Mouse (Mus musculus) erythroid progenitor cell, adult 5-6 weeks (primary cell): Measurements from ENCODE around the gene Stambpl1. TPM values are rescaled to one million over a fixed set of nuclear protein-coding genes. Genes with fewer than 3 reads are reported as not detected.
A peak's percentile ranks its signal among the peaks of the same experiment; 100 is the strongest.

Source experiments
- ATAC-seq: replicated peaks from 2 replicates; pipeline ENCODE4 v1.8.0; 2016; ENCODE audit warnings: moderate number of reproducible peaks, mild to moderate bottlenecking, moderate TSS enrichment, inconsistent platforms; ENCODE audit not compliant: poor library complexity, low FRiP score, severe bottlenecking
- total RNA-seq, 2 experiments: library from RNA; stranded (forward) in 1 of 2; stranded (reverse) in 1 of 2; fragments of 150-400 nt in 1 of 2; fragments of 186-747, 209-891 nt in 1 of 2; gene quantifications; 2 replicates each; pipeline versions ENCODE4 v1.2.3 to v1.2.4; 2015 to 2017; ENCODE audit warnings: low replicate concordance in 2 of 2

Gene Stambpl1
- 9.2 and 21.3 TPM in 2 replicates for total RNA-seq (2015; ENCODE audit: low replicate concordance)
- 2.7 and 7.8 TPM in 2 replicates for total RNA-seq (2017; ENCODE audit: low replicate concordance)

DNA sequence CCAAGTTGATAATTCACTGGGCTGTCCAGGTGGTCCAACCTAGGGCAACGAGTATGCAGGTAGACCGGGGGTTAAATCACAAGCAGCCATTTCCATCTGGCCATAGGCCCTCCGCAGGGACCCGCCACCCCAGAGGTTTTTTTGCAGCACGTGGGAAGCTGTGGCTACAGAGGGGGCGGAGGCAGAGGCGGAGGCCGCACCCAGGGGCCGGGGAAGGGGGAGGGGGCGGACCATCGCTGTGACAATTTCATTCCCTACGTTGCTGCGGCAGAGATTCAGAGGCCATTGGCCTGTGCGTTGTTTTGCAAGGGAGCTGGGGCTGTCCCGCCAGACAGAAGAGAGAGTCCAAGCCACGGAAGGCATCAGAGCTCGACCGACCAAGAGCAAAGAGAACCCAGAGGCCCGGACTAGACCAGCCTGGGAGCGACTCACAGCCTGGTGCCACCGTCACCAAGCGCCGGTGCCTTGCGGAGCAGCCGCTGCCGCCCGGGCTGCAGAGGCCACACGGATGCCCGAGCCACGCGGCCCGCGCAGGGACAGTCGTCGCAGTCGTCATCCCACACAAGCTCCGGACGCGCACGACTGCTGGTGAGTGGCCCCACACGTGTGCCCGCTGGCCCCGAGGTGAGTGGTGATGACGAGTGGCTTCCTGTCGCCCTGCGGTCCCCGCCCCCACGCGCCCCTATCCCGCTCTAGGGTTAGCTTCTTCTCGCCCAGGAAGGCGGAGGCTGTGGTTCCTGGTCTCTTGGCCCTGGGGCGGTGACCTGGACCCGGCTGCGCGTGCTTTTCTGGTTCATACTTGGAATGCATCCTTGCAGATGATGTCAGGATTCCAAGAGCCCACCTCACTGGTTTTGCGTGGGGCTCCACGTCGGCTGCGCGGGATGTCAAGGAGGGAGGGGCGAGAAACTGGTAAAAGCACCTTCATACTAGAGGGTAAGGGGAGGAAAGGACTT, at the start of gene Stambpl1:
Gene Stambpl1, plus strand, starts transcription at position 222 of the 956 bp plus-strand sequence.
- peak; percentile 19; the same call in 1 of the 2 replicates for ATAC-seq

DNA sequence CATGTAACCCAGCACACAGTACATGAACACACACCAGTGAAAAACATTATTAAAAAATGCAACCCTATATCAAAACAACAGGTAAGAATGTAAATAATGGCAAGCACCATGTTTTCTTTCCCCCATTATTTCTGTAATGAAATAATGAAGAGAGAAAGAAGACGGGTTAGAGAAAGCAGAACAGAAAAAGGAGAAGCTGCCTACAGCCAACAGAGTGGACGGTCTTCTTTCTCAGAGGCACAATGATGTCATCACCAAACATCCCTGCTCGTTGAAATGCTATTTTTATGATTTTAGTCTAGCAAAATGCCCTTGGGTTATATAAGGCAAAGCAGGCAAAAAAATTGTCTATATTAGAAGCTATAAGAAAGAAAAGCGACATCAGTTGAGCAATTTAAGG, 43.6 kb upstream of the Stambpl1 start:
- no peak for ATAC-seq

DNA sequence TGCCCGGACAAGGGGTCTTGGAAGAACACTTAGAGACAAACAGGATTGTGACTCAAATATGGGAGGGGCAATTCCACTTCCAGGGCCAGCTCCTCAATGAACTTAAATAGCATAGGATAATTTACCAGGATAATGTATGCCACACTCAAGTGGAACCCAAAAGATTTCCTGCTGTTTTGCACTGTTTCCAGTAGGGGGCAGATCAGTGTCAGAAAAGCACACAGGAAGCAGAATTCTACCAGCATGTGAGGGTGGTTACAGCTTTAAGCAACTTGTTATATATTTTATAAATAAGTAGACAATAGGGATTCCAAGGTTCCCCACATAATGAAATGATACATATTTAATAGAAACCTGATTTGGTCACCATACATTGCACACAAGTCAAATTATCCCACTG, 40.1 kb upstream of the Stambpl1 start:
- no peak for ATAC-seq

DNA sequence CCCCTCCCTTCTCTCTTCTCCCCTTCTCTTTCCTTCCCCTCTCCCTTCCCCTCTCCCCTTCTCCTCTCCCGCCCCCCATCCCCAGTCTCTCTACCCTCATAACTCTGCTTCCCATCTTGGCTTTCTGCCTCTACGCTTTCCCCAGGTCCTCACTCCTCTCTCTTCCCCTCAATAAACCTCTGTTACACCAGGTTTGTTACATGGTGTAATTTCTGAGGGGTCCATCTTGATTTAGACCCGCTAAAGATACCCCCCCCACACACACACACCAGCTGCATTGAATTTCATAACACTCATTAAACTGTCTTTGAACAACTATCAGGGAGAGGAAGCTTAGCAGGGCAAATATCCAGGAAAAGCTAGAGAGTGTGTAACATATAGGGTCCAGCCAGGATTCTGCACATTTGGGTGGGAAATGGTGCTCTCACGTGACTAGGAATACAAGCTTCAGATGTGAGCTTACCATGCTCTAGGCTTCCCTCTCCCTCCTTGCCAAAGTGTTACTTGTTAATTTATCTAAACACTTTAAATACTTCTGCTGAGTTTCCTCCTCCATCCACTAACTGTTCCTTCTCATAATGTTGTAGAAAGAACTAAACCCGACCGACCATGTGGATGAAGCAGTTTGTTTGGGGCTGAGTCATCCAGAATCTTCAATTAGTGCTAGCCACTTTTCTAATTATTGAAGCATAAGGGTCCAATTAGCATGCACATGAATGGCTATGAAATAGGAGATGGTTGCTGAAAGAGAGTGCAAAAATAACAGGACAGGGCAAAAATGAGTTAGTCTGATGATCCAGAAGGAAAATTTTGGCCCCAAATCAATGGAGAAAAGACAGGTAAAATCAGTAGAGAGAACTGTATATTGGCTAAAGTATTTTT, 38.5 kb upstream of the Stambpl1 start:
- no peak for ATAC-seq

DNA sequence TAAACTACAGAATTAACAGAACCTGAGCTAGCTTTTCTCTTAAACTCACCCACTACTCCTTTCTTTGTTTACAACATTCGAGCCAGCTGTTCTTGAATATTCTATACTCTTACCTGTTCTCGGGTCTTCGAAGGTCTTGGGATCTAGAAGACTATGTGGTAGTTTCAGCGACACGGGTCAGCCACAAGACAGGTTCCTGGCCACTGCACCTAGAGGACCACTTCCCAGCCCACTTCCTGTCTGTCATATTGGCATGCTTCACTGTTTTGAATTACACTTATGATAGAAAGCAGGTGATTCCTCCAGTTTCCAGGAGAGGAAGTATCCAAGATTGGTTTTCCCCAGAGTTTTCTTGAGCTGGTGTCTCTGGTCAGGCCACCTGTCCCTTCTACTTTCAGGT, 29.3 kb upstream of the Stambpl1 start:
- no peak for ATAC-seq

DNA sequence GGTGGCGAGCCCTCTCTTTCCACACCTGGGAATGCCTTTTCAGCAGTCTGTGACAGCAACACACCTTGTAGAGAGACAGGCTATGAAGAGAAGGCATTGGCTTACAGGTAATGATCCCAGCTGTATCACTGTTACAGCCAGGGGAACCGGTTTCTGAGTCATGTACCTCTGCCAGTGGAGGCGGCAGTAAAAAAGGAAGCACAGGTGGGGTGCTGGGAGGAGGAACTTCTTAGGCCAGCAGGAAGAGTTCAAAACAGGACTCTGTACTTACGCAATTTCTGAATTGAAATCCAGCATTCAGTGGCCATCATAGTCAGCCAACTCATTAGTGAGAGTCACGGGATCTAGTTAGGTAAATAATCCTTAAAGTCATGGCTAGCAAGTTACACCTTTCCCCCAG, 26.1 kb upstream of the Stambpl1 start, which contains the start of gene Ankrd22:
Gene Ankrd22, minus strand, starts transcription at position 163 of the 400 bp plus-strand sequence.
- no peak for ATAC-seq

DNA sequence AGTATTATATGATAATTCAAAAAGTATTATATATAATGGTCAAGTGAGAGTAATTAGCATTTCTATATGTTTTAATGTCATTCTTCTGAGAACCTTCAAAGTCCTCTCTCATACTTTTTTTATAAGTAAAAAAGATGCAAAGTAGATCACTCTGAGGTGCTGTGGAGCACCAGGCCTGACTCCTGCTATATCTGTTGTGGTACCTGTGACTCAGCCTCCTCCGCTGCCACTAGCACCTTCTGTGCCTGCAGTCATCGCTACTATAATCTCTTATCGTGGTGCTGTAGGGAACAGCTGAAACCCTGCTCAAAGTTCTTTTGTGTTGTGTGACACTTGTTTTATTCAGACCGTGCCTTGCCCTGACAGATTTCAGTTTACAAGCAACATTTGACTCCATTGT, 25.6 kb upstream of the Stambpl1 start:
- no peak for ATAC-seq

DNA sequence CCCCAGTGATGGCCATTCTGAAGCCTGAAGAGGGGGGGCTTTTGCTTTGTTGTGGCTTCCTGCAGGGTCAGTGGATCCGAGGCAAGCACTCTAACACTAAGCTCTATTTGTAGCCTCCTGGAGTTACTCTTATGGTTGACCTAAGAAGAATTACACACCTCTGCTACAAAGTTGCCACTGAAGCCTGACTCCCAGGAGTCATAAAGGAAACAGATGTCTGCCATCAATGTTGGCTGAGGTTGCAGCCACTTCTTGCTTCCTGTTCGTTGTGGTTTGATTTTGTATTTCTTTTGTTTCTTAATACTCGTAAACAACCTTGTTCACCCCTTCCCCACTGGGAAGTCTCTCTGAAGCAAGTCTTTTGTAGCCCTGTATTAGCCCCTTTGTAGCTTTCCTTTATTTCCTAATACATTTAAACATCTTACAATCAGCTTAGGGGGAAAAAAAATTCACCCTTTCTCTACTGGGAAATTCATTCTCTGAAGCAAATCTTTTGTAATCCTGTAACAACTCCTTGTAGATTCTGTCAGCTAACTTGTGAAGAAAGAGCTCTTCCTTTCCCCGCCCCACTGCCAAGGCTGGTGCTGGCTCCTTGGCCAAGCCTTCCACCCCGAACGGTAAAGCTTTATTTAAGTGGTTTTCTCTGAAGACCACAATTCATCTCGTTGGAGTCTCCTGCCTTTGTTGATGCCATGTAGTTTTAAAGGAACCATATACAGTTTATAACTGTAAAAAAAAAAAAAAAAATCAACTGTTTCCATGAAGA, 23.9 kb upstream of the Stambpl1 start:
- ATAC-seq, result no peak

DNA sequence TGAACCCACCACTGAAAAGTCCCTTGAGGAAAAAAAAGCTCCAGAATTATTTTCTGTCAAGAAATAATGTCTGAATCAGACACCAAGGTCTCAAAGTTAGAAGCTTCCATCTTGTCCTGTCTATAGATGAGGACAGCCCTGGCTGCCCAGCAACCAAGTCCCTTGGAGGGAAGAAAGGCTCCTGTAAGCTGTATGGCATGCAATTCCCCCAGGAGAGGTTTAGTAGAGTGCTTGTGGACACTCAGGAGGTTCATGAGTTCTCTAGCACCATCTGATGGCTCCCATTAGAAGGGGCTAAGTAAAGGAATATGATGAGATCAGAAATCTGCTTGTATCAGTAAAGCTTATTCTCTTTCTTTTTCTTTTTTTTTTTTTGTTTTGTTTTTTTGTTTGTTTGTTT, 22.9 kb upstream of the Stambpl1 start:
- ATAC-seq, result no peak

DNA sequence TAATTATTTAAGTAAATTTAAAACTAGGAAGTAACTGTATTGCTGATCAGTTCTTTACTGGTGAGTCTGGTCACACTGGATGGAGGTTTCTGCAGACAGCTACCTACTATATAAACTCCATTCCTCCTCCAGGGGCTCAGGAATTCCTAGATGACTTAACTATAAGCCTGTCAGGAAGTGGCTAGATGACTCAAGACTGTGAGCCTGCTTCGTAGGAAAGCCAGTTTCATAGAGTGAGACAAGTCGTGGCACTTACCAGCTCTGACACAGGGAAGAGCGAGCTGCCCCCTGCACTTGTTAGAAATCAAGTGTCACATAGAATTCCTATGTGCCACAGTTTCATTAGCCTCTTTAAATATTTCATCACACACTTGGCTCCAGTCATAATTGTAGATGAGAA, 20.9 kb upstream of the Stambpl1 start:
- no peak for ATAC-seq

DNA sequence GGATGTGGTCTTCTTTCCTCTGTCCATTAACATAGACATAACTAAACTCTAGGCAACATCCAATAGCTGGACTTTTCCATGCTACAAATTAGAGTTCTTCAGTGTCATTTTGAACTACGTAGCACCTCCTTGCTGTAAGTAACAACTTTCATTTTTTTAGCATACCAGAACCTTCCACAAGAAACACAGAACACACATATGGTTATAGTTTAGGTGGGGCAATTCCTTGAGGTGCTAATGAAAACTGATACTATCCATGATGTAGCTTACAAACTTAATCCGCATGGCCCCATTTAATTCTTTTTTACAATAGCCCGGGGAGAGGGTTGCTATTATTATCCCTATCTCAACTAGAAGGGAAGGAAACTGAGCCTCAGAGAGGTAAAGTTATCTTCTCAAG, 18.0 kb upstream of the Stambpl1 start:
- no peak for ATAC-seq

DNA sequence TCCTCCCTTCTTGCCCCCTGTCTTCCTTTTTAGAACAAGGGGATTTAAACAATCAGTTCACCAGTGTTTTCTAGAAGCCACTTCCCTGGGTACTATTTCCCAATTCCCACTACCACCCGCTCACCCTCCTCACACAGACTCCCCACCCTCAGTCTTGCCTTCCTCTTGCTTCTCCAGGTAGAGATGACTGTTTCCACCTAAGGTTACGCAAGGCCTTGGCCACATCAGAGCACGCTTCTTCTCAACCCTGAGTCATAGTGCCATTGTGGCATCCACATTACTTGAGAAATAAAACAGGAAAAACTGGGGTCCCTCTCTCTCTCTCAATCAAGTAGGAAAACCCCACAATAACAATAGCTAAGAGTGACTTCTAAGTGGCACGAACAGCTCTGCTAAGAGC, 12.9 kb upstream of the Stambpl1 start:
- ATAC-seq, result no peak

DNA sequence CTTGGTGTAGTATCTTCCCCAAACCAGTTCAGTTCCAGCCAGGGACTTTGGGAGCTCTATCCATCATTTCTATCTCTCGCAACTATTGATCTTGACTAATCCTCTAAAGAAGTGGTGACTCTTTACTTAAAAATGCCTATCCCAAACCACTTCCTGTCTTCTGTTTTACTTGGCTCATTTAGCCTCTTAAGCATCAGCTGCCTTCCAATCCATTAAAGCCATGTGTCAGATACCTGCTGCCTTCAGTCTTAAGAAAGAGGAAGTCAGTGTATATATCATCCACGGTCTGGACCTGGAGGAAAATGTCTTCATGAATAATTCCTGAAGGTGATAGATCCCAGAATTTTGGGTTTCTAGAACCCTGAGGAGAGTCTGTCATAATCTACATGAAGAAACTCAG, 11.7 kb upstream of the Stambpl1 start:
- no peak for ATAC-seq

DNA sequence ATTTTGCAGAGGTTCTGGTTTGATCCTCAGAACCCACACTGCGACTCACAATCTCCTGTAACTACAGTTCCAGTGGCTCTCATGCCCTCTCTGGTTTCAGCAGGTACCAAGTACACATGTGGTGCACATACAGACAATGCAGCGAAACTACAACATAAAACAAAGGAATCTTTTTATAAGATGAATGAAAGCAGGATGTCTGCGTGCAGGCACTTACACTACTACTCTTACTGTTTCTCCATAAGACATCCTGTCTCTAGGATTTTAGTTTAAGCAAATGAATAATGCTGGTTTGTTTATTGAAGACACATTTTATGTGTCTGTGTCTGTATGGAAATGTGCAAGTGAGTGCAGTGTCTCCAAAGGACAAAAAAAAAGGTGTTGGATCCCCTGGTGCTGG, 10.8 kb upstream of the Stambpl1 start:
- no peak for ATAC-seq

DNA sequence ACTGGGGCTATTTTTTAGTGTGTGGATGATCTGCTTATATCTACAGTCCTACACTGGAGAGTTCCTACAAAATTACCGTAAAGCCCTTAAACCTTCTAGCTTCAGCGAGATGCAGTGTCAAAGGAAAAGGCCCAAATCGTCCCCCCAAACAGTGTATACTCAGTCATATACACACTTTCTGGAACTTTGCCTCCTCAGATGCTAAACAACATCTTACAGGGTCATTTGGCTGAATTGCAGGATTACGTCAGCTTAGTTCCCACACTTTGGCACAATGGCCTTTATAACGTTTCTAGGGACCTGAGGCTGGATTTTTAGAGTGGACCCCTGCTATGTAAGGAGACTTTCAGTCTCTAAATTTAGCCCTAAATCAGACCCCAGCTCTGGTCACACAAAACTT, 9.5 kb upstream of the Stambpl1 start:
- no peak for ATAC-seq

DNA sequence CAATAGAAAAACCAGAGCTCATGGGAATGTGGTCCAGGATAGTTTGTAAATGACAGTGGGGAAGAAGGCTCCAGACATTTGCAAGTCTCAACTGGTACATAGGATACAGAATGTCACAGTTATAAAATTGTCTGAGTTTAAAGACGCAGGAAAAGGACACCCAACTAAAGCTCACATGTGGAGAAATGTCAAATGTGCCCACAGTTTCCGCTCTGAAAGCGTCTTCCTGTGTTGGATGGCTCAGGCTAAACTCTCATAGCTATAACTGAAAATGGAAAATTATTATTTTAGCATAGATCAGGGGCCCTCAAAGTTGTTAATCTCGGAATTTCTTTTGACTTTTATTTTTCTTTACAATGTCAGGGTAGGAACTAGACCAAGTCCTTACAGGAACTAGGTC, 5.2 kb upstream of the Stambpl1 start:
- no peak for ATAC-seq

DNA sequence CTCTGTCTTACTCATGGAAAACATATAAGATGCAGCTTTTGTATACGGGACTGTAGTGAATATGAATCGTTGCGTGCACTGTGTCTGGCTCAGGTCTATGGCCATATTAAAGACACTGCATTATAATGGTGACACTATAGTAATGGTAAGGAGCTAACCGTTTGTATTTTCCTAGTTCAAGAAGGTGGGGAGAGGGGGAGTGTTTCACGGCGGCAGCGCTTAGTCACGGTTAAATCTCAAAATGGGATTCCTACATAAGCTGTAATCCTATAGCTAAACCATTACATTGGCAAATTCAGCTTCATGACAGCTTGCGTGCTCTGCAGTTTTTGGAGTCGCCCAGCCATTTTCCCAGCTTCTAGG, 403 bp upstream of the Stambpl1 start:
- no peak for ATAC-seq

DNA sequence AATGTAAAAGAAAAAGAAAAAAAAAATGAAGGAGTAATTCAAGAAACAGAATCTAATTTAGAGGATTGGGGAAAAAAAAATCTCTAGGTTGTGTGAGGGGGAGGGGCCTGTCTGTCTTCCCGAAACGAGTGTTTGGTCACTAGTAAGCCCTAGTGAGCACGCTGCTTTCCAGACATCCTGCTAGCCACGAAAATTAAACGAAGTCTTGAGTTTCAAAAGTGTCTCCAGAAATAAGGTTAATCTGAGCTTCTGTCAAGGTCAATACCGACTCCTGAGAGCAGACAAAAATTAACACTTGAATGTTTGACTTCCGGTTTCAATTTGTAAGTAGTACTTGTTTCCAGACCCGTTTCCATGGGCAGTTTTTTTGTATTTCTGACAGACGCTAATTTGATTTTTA, 1.1 kb downstream of the Stambpl1 start:
- no peak for ATAC-seq

DNA sequence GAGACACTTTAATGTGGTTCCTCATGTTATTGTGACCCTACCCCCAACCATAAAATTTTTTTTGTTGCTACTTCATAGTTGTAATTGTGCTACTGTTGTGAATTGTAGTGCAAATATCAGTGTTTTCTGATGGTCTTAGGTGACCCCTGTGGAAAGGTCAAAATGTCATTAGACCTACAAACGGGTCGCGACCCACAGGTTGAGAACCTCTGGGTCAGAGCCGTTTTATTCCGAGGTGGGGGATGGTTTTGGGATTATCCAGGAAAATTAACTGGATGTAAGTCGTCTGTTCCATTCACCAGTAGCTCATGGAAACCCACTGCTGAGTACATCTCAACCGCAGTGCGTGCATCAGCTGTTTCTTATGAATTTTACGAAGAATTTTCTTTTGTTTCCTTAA, 1.7 kb downstream of the Stambpl1 start:
- no peak for ATAC-seq
